Mouse (Mus musculus) MEL (cell line): ENCODE data around the gene Prss46. TPM values are rescaled to one million over a fixed set of nuclear protein-coding genes. Genes with fewer than 3 reads are reported as not detected.

ENCODE experiments used
- DNase-seq: peaks from one replicate; pipeline ENCODE4 v3.0.0; 2011; ENCODE audit warnings: low read depth, low spot score
- H3K27ac ChIP-seq: 2 replicates; pipeline ENCODE4 v1.5.1; 2012; ENCODE audit warnings: low read depth, mild to moderate bottlenecking, control low read depth, low read length, moderate library complexity; ENCODE audit not compliant: control insufficient read depth
- H3K27me3 ChIP-seq, 2 experiments: fragments of 150-350 bp in 1 of 2; sonication (generic) in 1 of 2; 2 replicates each; pipeline ENCODE4 v1.6.1; 2012; ENCODE audit warnings: low read length in 2 of 2, mild to moderate bottlenecking in 2 of 2, improper control_type of control experiment in 1 of 2, moderate library complexity in 1 of 2; ENCODE audit not compliant: insufficient read depth in 2 of 2, control insufficient read depth in 1 of 2
- H3K36me3 ChIP-seq, 2 experiments: 2 replicates each; pipeline ENCODE4 v1.6.1; 2012 to 2014; ENCODE audit warnings: low read length in 2 of 2, improper control_type of control experiment in 1 of 2, inconsistent platforms in 1 of 2, mild to moderate bottlenecking in 1 of 2; ENCODE audit not compliant: insufficient read depth in 2 of 2, control insufficient read depth in 1 of 2
- H3K4me1 ChIP-seq, 2 experiments: fragments of 150-350 bp in 1 of 2; sonication (generic) in 1 of 2; 2 replicates each; pipeline ENCODE4 v1.6.1; 2012; ENCODE audit warnings: low read length in 2 of 2, improper control_type of control experiment in 1 of 2, mild to moderate bottlenecking in 1 of 2; ENCODE audit not compliant: insufficient read depth in 2 of 2, control insufficient read depth in 1 of 2
- H3K4me3 ChIP-seq, 2 experiments: fragments of 150-350 bp in 1 of 2; sonication (generic) in 1 of 2; 2 replicates each; pipeline ENCODE4 v1.5.1; 2012; ENCODE audit warnings: low read depth in 2 of 2, low read length in 2 of 2, mild to moderate bottlenecking in 2 of 2, moderate library complexity in 2 of 2, control low read depth in 1 of 2, improper control_type of control experiment in 1 of 2; ENCODE audit not compliant: control insufficient read depth in 1 of 2, insufficient read depth in 1 of 2
- H3K79me2 ChIP-seq: 2 replicates; pipeline ENCODE4 v1.6.1; 2012; ENCODE audit warnings: mild to moderate bottlenecking, low read length, moderate library complexity; ENCODE audit not compliant: control insufficient read depth, poor library complexity, insufficient read depth
- H3K9ac ChIP-seq: 2 replicates; pipeline ENCODE4 v1.6.1; 2012; ENCODE audit warnings: low read depth, mild to moderate bottlenecking, control low read depth, low read length, moderate library complexity; ENCODE audit not compliant: control insufficient read depth, poor library complexity, severe bottlenecking
- H3K9me3 ChIP-seq: fragments of 150-350 bp; sonication (generic); replicated peaks from 2 replicates; pipeline ENCODE4 v1.6.1; 2012; ENCODE audit warnings: mild to moderate bottlenecking, low read length, improper control_type of control experiment, moderate library complexity; ENCODE audit not compliant: insufficient read depth
- BHLHE40 ChIP-seq: IDR thresholded peaks from 2 replicates; pipeline ENCODE4 v1.6.1; 2012; ENCODE audit warnings: low read depth, mild to moderate bottlenecking, inconsistent platforms, low read length, improper control_type of control experiment, borderline replicate concordance
- CHD1 ChIP-seq: IDR thresholded peaks from 2 replicates; pipeline ENCODE4 v1.6.1; 2012; ENCODE audit warnings: low read depth, mild to moderate bottlenecking, inconsistent platforms, low read length, improper control_type of control experiment
- GABPA ChIP-seq: IDR thresholded peaks from 2 replicates; pipeline ENCODE4 v1.6.1; 2012; ENCODE audit warnings: low read depth, mild to moderate bottlenecking, inconsistent platforms, low read length, improper control_type of control experiment, moderate library complexity
- HCFC1 ChIP-seq: IDR thresholded peaks from 2 replicates; pipeline ENCODE4 v1.6.1; 2012; ENCODE audit warnings: low read depth, mild to moderate bottlenecking, inconsistent platforms, low read length, improper control_type of control experiment, moderate library complexity
- MAFK ChIP-seq: IDR thresholded peaks from 2 replicates; pipeline ENCODE4 v1.6.1; 2011; ENCODE audit warnings: low read depth, mild to moderate bottlenecking, low read length, improper control_type of control experiment, borderline replicate concordance
- MAX ChIP-seq: IDR thresholded peaks from 2 replicates; pipeline ENCODE4 v1.6.1; 2011; ENCODE audit warnings: low read length, improper control_type of control experiment
- MYB ChIP-seq: IDR thresholded peaks from 2 replicates; pipeline ENCODE4 v1.6.1; 2011; ENCODE audit warnings: mild to moderate bottlenecking, low read depth, low read length, improper control_type of control experiment
- MYC ChIP-seq: IDR thresholded peaks from 2 replicates; pipeline ENCODE4 v1.6.1; 2011; ENCODE audit warnings: low read depth, mild to moderate bottlenecking, low read length, improper control_type of control experiment, moderate library complexity
- NRF1 ChIP-seq: IDR thresholded peaks from 2 replicates; pipeline ENCODE4 v1.6.1; 2014; ENCODE audit warnings: low read depth, mild to moderate bottlenecking, inconsistent platforms, low read length, improper control_type of control experiment, moderate library complexity; ENCODE audit not compliant: poor library complexity, insufficient read depth, severe bottlenecking
- POLR2AphosphoS2 ChIP-seq: IDR thresholded peaks from 2 replicates; pipeline ENCODE4 v1.6.1; 2011; ENCODE audit warnings: low read length, improper control_type of control experiment
- POLR2AphosphoS5 ChIP-seq: IDR thresholded peaks from 2 replicates; pipeline ENCODE4 v1.6.1; 2012; ENCODE audit warnings: low read depth, borderline replicate concordance, mild to moderate bottlenecking, inconsistent platforms, low read length, moderate library complexity, mixed read lengths
- RCOR1 ChIP-seq: IDR thresholded peaks from 2 replicates; pipeline ENCODE4 v1.6.1; 2012; ENCODE audit warnings: low read depth, mild to moderate bottlenecking, inconsistent platforms, low read length, improper control_type of control experiment
- SIN3A ChIP-seq: IDR thresholded peaks from 2 replicates; pipeline ENCODE4 v1.6.1; 2012; ENCODE audit warnings: low read length, improper control_type of control experiment, inconsistent platforms
- TAL1 ChIP-seq: IDR thresholded peaks from 2 replicates; pipeline ENCODE4 v1.6.1; 2012; ENCODE audit warnings: mild to moderate bottlenecking, inconsistent platforms, low read length, moderate library complexity, mixed read lengths
- TBP ChIP-seq: IDR thresholded peaks from 2 replicates; pipeline ENCODE4 v1.8.0; 2011; ENCODE audit warnings: low read depth, low read length, improper control_type of control experiment
- USF1 ChIP-seq: IDR thresholded peaks from 2 replicates; pipeline ENCODE4 v1.6.1; 2014; ENCODE audit warnings: low read depth, mild to moderate bottlenecking, inconsistent platforms, low read length, improper control_type of control experiment, moderate library complexity
- USF2 ChIP-seq, 2 experiments: IDR thresholded peaks; 2 replicates each; pipeline ENCODE4 v1.6.1; 2011 to 2012; ENCODE audit warnings: improper control_type of control experiment in 2 of 2, low read length in 2 of 2, borderline replicate concordance in 1 of 2, inconsistent platforms in 1 of 2, low read depth in 1 of 2, mild to moderate bottlenecking in 1 of 2; ENCODE audit not compliant: insufficient read depth in 1 of 2
- ZNF384 ChIP-seq: IDR thresholded peaks from 2 replicates; pipeline ENCODE4 v1.6.1; 2012; ENCODE audit warnings: low read depth, mild to moderate bottlenecking, inconsistent platforms, low read length, improper control_type of control experiment
- polyA plus RNA-seq, 2 experiments: library from polyadenylated mRNA; stranded (reverse) in 1 of 2; unstranded in 1 of 2; fragments of >175 nt in 1 of 2; fragments of >200 nt in 1 of 2; gene quantifications; 2 replicates each; pipeline versions ENCODE4 v1.2.1 to v1.2.4; 2012; ENCODE audit warnings: low replicate concordance in 2 of 2, low read depth in 1 of 2; ENCODE audit not compliant: insufficient read length in 2 of 2, insufficient read depth in 1 of 2, missing spikeins in 1 of 2
- total RNA-seq: library from RNA; depleted of rRNA; stranded (reverse); fragments of 300-350 nt; gene quantifications from 2 replicates; pipeline ENCODE4 v1.2.3, GENCODE M21; 2012

The Prss46 gene
- total and polyA plus RNA-seq, 3 experiments, result not detected

- no peak overlapping the region for H3K27ac ChIP-seq
- DNase-seq, result no peak
- no peaks in the 10 kb centered on the region for H3K27me3 ChIP-seq
- no peaks in the 10 kb centered on the region for H3K36me3 ChIP-seq
- H3K4me1 ChIP-seq, result no peaks in the 10 kb centered on the region
- no peak overlapping the region for H3K9ac ChIP-seq
- no peaks in the 10 kb centered on the region for H3K79me2 ChIP-seq
- no peak overlapping the region for H3K4me3 ChIP-seq
- TF ChIP-seq GABPA (no peak), HCFC1 (no peak), USF1 (no peak), POLR2AphosphoS5 (no peak), RCOR1 (no peak), MAFK (no peak), TAL1 (no peak), USF2 (IDR thresholded peaks at IDR 0.05; ENCODE audit: borderline replicate concordance in 1 of 2, insufficient read depth in 1 of 2, low read depth in 1 of 2, low read length in 2 of 2) (no peak), ZNF384 (no peak), MYB (no peak), CHD1 (no peak), TBP (no peak), BHLHE40 (no peak), NRF1 (no peak), MAX (no peak)
- no peaks in the 10 kb centered on the region for H3K9me3 ChIP-seq
Observed at GRCm38 (mm10) chr9:110877888-110878287, 33.6 kb downstream of the Prss46 start.

- H3K79me2 ChIP-seq, result no peaks in the 10 kb centered on the region
Observed at GRCm38 (mm10) chr9:110879191-110879920, 35.0 kb downstream of the Prss46 start, which contains the start of gene Als2cl. Gene Als2cl (plus strand): TSS chr9:110879870.

More at GRCm38 (mm10) chr9:110879191-110879920, 35.0 kb downstream of the Prss46 start, which contains the start of gene Als2cl:
- H3K9me3 ChIP-seq, result no peaks in the 10 kb centered on the region
- TF ChIP-seq SIN3A (no peak), HCFC1 (no peak), POLR2AphosphoS2 (no peak), MAFK (no peak), MYC (no peak), BHLHE40 (no peak)
- TF ChIP-seq, all 39 proteins: peak for 0
- no peak within 1 kb of the TSS for H3K27ac ChIP-seq
- no peak for DNase-seq
- no peak within 1 kb of the TSS for H3K4me3 ChIP-seq
- no peaks in the 10 kb centered on the region for H3K27me3 ChIP-seq
- no peaks in the 10 kb centered on the region for H3K36me3 ChIP-seq
- H3K4me1 ChIP-seq, result no peaks in the 10 kb centered on the region
- H3K9ac ChIP-seq, result no peak within 1 kb of the TSS
